Mouse (Mus musculus) kidney, postnatal 0 days (tissue): Measurements from ENCODE around the gene Nphs1. TPM values are rescaled to one million over a fixed set of nuclear protein-coding genes. Genes with fewer than 3 reads are reported as not detected.

Source experiments
- ATAC-seq: fragments of 200-750 bp; cut with Nextera tagmentation; replicated peaks from 2 replicates; pipeline ENCODE4 v1.8.0; 2017; ENCODE audit warnings: low read depth, moderate number of reproducible peaks, moderate TSS enrichment, moderate library complexity; ENCODE audit not compliant: low FRiP score
- DNase-seq: peaks from one replicate; pipeline ENCODE4 v3.0.0-alpha.2; 2016; ENCODE audit warnings: low spot score
- H3K27ac ChIP-seq: fragments of 300-500 bp; sonication (generic); 2 replicates; pipeline ENCODE4 v1.5.1; 2014; ENCODE audit warnings: mild to moderate bottlenecking
- H3K27me3 ChIP-seq: fragments of 300-500 bp; sonication (generic); 2 replicates; pipeline ENCODE4 v1.6.1; 2014; ENCODE audit warnings: low read length, mixed read lengths; ENCODE audit not compliant: insufficient read depth
- H3K36me3 ChIP-seq: fragments of 300-500 bp; sonication (generic); 2 replicates; pipeline ENCODE4 v1.6.1; 2014; ENCODE audit warnings: low read length, mixed read lengths; ENCODE audit not compliant: insufficient read depth
- H3K4me1 ChIP-seq: fragments of 300-500 bp; sonication (generic); replicated peaks from 2 replicates; pipeline ENCODE4 v1.6.1; 2014; ENCODE audit warnings: antibody characterized with exemption, low read length, mixed read lengths; ENCODE audit not compliant: insufficient read depth
- H3K4me2 ChIP-seq: fragments of 300-500 bp; sonication (generic); 2 replicates; pipeline ENCODE4 v1.6.1; 2014; ENCODE audit warnings: mild to moderate bottlenecking, low read length, moderate library complexity, mixed read lengths
- H3K4me3 ChIP-seq: fragments of 300-500 bp; sonication (generic); replicated peaks from 2 replicates; pipeline ENCODE4 v1.5.1; 2014; ENCODE audit warnings: low read depth, low read length
- H3K9ac ChIP-seq: fragments of 300-500 bp; sonication (generic); 2 replicates; pipeline ENCODE4 v1.6.1; 2014; ENCODE audit warnings: low read depth, low read length
- H3K9me3 ChIP-seq: fragments of 300-500 bp; sonication (generic); replicated peaks from 2 replicates; pipeline ENCODE4 v1.6.1; 2016; ENCODE audit warnings: low read length, inconsistent platforms, mixed read lengths
- CTCF ChIP-seq: IDR thresholded peaks from 2 replicates; pipeline ENCODE4 v1.5.1; 2016; ENCODE audit warnings: antibody characterized with exemption, low read depth, mild to moderate bottlenecking, moderate library complexity
- WGBS: fragments of 180-500 bp; shearing (Covaris S2); extraction: QIAGEN DNeasy Blood & Tissue Kit; methylation state at CpG from one replicate; pipeline ENCODE4 v1.1.7; 2014; 5-methylcytosine and 5-hydroxymethylcytosine counted together
- polyA plus RNA-seq: library from polyadenylated mRNA; unstranded; fragments of >200 nt; fragmentation: Nextera tagmentation; extraction: Ambion mirVana; gene quantifications from 2 replicates; pipeline ENCODE4 v1.2.1, GENCODE M21; 2015

Gene Nphs1
- polyA plus RNA-seq, 1 experiment from 2014 or later, result 3.8 TPM

- no peaks in the 10 kb centered on the region for H3K9me3 ChIP-seq
- H3K36me3 ChIP-seq, result no peaks in the 10 kb centered on the region
- WGBS, result 47% methylated on average over 9 of the region's 9 CpGs
- no peak overlapping the region for H3K4me2 ChIP-seq
- H3K27me3 ChIP-seq, result no peaks in the 10 kb centered on the region
- no peaks in the 10 kb centered on the region for H3K4me1 ChIP-seq
- no peak overlapping the region for H3K27ac ChIP-seq
- no peak overlapping the region for H3K9ac ChIP-seq
- no peak for TF ChIP-seq CTCF
- ATAC-seq, result no peak
- DNase-seq, result no peak
- no peak overlapping the region for H3K4me3 ChIP-seq
Measured at GRCm38 (mm10) chr7:30435156-30435555, 23.0 kb upstream of the Nphs1 start.

GRCm38 (mm10) chr7:30436879-30437278, 21.2 kb upstream of the Nphs1 start:
- TF ChIP-seq CTCF, result no peak
- Histone ChIP-seq H3K36me3 (no peaks in the 10 kb centered on the region), H3K27ac (no peak overlapping the region), H3K4me2 (no peak overlapping the region), H3K27me3 (no peaks in the 10 kb centered on the region), H3K4me3 (no peak overlapping the region), H3K9ac (no peak overlapping the region), H3K9me3 (no peaks in the 10 kb centered on the region), H3K4me1 (no peaks in the 10 kb centered on the region)
- DNase-seq, result no peak
- no peak for ATAC-seq
- WGBS, result 20% methylated on average over 10 of the region's 10 CpGs

DNA sequence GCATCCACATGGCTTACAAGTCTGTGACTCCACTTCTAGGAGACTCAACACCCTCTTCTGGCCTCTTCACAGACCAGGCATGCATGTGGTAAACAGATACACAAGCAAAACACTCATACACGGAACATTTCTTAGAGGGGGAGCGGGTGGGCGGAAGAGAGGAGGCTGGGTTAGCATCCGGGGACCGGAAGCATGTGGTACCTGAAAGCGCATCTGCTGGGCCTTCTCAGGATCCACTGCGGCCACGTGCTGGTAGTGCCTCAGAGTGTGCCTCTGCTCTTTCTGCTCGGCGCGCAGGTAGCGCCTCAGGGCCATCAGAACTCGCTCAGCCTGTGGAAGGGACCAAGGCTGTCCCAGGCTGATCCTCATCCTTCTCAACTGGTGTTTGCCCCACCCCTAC, 18.4 kb upstream of the Nphs1 start:
- Histone ChIP-seq H3K36me3 (no peaks in the 10 kb centered on the region), H3K27ac (no peak overlapping the region), H3K27me3 (no peaks in the 10 kb centered on the region), H3K4me3 (no peak overlapping the region), H3K9ac (no peak overlapping the region), H3K9me3 (no peaks in the 10 kb centered on the region), H3K4me1 (peaks cover 9% of the 10 kb centered on the region), H3K4me2 (no peak overlapping the region)
- ATAC-seq (no peak), DNase-seq (no peak)
- no peak for TF ChIP-seq CTCF
- WGBS, result 80% methylated on average over 13 of the region's 13 CpGs

- no peak overlapping the region for H3K4me3 ChIP-seq
- H3K27me3 ChIP-seq, result no peaks in the 10 kb centered on the region
- no peak overlapping the region for H3K27ac ChIP-seq
- peak; percentile 81 for TF ChIP-seq CTCF
- H3K36me3 ChIP-seq, result no peaks in the 10 kb centered on the region
- ATAC-seq (0 out of 2 replicates have a peak, but pooled peaks have one; percentile 31), DNase-seq (peak; percentile 47)
- H3K9ac ChIP-seq, result no peak overlapping the region
- no peak overlapping the region for H3K4me2 ChIP-seq
- H3K9me3 ChIP-seq, result no peaks in the 10 kb centered on the region
- peaks cover 10% of the 10 kb centered on the region for H3K4me1 ChIP-seq
- 19% methylated on average over 5 of the region's 5 CpGs for WGBS
Measured at GRCm38 (mm10) chr7:30440697-30441096, 17.4 kb upstream of the Nphs1 start.

- H3K9ac ChIP-seq, result no peak overlapping the region
- DNase-seq, result peak; percentile 32
- TF ChIP-seq CTCF, result no peak
- no peaks in the 10 kb centered on the region for H3K9me3 ChIP-seq
- no peak overlapping the region for H3K27ac ChIP-seq
- 19% methylated on average over 9 of the region's 9 CpGs for WGBS
- no peaks in the 10 kb centered on the region for H3K27me3 ChIP-seq
- ATAC-seq, result no peak
- peaks cover 10% of the 10 kb centered on the region for H3K4me1 ChIP-seq
- H3K4me2 ChIP-seq, result peak overlapping the region; percentile 93; the same call in 1 of the 2 replicates
- no peaks in the 10 kb centered on the region for H3K36me3 ChIP-seq
- H3K4me3 ChIP-seq, result no peak overlapping the region
Measured at GRCm38 (mm10) chr7:30443696-30444095, 14.4 kb upstream of the Nphs1 start.

DNA sequence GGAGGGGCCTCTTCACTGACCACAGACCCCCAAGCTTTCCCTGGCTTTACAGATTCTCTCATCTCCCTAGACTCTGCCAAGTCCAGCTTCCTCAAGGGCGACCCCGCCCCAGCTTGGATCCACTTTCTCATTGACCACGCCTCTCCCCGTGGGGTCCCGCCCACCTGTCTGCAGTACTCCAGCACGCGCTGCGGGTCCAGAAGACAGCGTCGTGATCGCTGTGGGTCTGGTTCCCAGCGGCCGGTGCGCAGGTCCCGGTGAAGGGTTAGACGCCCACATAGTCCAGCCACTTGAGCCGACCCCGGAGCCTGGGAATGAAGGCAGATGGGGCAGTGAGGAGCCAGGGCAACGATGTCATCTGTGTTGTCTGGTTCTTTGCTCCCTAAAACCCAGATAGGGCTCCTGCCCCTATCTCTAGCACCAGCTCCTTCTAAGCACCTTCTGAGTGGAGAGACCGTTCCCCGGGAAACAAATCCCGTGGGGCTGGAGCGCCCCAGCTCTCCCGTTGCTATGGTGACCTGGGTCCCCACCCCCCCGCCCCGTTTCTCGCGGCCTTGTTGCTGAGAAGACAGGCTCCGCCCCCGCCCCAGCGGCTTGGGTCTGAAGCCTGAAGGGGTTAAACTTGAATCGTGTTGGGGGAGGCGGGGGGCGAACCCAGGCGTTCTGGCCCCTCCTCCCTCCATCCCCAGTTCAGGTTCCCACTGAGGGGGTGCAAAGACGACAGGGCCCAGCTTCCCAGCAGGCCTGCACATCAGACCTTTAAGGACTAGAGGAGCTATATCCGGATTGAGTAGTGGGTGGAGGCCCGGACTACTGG, 13.8 kb upstream of the Nphs1 start:
- no peaks in the 10 kb centered on the region for H3K9me3 ChIP-seq
- H3K9ac ChIP-seq, result peak overlapping the region; percentile 59; the same call in 1 of the 2 replicates
- ATAC-seq (no peak), DNase-seq (peak; percentile 43)
- H3K36me3 ChIP-seq, result no peaks in the 10 kb centered on the region
- peak overlapping the region; percentile 53 for H3K4me3 ChIP-seq
- no peaks in the 10 kb centered on the region for H3K27me3 ChIP-seq
- under 1% methylated on average over 37 of the region's 38 CpGs for WGBS
- H3K27ac ChIP-seq, result no peak overlapping the region
- no peak for TF ChIP-seq CTCF
- peaks cover 10% of the 10 kb centered on the region for H3K4me1 ChIP-seq
- peak overlapping the region; percentile 93 for H3K4me2 ChIP-seq
